Mouse (Mus musculus) forelimb bud, embryonic 11.5 days (tissue): ENCODE measurements around the gene Dhx40.

Experiments
- DNase-seq: peaks from one replicate; pipeline ENCODE4 v3.0.0-alpha.2; 2012; ENCODE audit warnings: low read depth, low spot score

Gene Dhx40

GRCm38 (mm10) chr11:86807505-86807989, at the start of gene Dhx40:
Gene Dhx40, minus strand, starts transcription at chr11:86807746.
- DNase-seq: peak; percentile 88

DNA sequence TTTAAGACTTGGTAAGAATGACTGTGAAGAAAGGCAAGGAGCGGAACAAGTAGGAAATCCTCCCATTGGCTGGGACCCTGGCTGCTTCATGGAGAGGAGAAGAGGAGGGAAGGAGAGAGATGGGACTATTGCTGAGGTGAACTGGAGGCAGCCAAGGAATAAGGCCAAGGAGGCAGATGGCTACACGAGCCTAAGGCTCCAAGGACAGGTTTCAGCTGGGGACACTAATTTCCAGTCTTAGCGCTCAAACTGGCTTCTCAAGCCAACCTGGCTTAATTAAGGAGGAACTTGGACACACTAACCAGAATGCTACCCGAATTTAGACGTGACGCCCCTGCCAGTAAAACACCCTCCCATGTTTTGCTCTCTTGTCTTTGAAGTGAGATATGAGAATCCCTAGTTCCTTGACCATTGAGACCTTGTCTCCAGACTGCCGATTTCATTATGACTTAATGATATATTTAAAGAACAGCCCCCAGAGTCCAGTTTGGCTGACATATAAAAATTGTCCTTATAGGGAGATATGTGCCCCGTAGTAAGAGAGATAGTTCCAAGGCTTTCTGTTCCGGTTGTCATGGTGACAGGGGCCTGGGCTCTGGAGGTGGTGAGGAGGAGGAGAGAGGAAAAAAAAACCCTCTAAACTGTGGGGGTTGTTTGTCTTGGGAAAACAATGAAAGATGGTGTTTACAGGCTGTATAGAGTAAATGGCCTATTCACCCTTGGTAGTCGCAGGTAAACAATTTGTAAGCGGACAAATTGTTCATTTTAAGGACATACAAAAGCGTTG, 48.3 kb upstream of the Dhx40 start:
- no peak for DNase-seq

GRCm38 (mm10) chr11:86853081-86853480, 45.5 kb upstream of the Dhx40 start:
- no peak for DNase-seq

DNA sequence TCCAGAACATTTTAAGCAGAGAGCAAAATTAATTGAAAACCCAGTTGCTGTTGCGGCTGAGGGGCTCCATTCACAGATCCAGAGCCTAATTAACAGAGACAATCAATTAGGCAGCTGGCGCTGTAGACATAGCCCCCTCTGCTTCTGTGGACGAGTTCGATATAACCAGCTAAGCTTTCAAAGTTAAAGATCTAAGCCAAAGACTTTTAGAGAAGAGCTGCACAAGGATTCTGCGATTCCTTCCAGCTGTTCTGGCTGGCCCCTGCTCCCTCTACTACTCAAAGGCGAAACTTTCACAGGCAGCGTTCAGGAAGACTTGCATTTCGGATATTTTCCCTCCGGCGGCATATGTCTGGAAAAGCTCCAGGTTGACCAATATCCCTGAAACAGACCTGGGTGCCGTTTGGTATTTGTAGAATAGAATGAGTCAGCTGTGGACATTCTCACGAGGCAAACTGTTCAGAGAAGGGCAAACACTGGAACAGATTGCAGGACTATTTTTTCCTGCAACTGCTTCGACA, 45.0 kb upstream of the Dhx40 start:
- DNase-seq: no peak

GRCm38 (mm10) chr11:86851714-86852533, 44.4 kb upstream of the Dhx40 start:
- no peak for DNase-seq

DNA sequence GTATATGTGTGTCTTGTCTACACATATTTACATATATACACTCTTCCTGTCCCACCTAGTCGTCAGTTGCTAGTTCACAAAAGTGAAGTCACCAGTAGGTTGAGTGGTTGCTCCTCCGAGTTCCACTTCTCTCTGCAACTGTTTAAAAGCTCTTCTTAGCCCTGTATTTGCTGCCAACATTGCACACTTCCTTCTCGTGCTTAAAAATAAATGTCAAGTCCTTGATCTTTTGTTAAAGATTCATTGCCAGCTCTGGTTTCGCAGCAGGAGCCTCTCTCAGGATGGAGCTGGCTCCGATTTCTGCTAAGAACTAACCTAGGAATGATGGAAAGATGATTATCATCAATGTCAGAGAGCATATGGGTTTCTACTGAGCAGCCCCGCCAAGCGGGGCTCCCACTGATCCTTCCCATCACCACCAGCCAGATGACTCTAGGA, 43.7 kb upstream of the Dhx40 start:
- no peak for DNase-seq

DNA sequence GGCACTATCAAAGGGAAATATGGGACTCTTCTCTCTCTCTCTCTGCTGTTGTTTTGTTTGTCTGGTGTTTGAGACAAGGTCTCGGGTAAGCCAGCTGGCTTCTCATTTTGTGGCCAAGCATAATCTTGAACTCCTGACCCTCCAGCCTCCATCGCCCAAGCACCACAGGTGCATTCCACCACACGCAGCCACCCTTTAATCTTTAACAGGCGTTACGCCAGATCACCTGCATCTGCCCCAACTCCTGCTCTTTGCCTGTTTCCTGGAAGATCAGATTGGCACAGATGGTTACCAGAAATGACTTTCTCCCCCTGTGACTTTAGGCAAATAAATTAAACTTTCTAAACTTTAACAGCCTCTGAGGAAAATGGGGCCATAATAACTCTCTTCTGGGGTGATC, 36.3 kb upstream of the Dhx40 start:
- DNase-seq: peak; percentile 17

DNA sequence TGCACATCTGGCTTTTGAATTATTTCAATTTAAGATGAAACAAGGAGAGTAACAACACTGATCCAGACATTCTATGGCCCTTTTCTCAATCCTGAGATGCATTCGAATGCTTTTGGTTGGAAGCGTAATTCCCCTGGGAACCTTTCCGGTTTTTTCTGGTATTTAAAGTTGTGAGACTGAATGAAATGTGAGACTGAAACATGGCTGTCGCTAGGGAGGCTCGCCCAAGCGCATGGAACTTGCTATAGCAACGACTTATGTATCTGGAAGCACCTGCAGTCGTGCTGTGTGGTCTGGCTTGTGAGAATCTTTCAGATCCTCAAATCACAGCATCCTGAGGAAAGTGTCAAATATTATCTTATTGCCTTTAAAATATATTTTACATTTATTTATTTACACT, 33.7 kb upstream of the Dhx40 start:
- DNase-seq: peak; percentile 29

GRCm38 (mm10) chr11:86840511-86841154, 33.1 kb upstream of the Dhx40 start:
- DNase-seq: peak; percentile 70

DNA sequence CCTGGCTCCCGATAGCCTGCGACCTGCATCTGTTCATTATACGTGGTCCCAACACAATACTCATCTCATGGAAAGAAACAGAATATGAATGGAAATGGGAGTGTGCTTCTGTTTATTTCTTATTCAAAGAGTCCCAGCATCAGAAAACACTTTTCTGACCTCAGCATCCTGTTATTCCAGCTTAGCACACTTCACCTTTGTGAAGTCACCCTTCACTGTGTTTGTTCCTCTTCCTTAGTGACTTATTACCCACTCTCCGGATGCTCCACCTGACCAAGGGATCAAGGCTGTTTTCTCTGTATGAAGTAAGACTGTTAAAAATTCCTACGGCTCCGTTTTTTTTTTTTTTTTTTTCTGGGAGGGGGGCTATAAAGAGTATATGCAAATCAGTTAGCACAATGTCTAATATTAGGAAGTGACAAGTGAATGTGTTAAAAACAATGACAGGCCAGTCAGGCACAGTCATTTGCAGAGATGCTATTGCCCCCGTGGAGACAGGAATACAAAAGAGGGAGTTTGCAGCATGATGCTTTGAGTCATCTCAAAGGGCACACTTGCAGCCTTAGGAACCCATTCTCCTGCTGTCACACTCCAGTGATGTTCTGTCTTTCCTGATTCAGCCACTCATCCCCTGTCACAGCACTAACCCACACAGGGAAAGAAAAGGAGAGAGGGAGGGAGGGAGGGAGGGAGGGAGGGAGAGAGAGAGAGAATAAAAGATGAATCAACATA, 32.3 kb upstream of the Dhx40 start:
- DNase-seq: no peak

DNA sequence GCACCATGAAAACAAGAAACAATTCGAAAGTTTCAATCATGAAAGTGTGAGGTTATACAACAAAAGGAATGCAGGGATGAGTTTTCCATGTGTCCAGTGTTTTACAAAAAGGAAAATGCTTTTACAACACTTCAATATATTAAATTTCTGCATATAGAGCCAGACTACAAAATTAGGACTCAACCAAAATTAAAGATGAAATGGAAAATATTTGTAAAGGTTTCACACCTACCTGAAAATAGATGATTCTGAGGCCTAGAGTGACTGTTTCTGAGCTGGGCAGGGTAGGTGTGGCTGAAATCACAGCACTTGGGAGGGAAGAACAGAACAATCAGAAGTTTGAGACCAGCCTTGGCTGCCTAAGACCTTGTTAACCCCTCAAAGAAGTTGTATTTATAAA, 31.2 kb upstream of the Dhx40 start:
- DNase-seq: no peak

GRCm38 (mm10) chr11:86836366-86836765, 28.8 kb upstream of the Dhx40 start:
- peak; percentile 67 for DNase-seq

DNA sequence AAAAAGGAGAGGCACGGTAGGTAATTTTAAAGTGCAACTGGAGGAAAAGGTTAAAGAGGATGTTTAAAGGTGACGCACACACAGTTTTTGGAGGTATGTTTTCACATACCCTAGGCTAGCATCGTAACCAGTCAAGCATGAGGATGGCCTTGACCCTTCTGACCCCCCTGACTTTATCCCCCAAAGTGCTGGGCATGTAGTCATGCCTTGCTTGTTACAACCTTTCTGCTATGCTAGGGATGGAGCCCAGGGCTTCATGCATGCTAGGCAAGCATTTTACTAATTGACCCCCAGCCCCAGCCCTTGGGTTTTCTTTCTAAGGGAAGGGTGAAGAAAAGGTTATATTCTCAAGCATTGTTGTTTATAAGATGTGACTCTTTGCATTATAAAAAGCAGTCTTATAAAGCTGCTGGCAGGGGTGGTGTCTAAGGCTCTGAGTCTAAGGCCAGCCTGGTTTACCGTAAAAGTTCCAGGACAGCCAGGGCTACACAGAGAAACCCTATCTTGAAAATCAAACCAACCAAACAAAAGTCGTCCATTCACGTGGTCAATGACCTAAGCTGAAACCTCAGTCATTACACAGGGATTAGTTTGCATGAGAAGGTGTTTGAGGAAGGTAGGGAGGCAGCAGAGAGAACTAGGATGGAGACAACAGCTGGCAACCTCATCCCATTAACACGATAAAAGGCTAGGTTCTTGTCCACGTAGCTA, 27.2 kb upstream of the Dhx40 start:
- DNase-seq: no peak

GRCm38 (mm10) chr11:86834050-86834449, 26.5 kb upstream of the Dhx40 start:
- no peak for DNase-seq

GRCm38 (mm10) chr11:86833153-86833552, 25.6 kb upstream of the Dhx40 start:
- DNase-seq: no peak

GRCm38 (mm10) chr11:86828396-86828795, 20.9 kb upstream of the Dhx40 start:
- no peak for DNase-seq

GRCm38 (mm10) chr11:86827476-86828245, 20.1 kb upstream of the Dhx40 start:
- no peak for DNase-seq

DNA sequence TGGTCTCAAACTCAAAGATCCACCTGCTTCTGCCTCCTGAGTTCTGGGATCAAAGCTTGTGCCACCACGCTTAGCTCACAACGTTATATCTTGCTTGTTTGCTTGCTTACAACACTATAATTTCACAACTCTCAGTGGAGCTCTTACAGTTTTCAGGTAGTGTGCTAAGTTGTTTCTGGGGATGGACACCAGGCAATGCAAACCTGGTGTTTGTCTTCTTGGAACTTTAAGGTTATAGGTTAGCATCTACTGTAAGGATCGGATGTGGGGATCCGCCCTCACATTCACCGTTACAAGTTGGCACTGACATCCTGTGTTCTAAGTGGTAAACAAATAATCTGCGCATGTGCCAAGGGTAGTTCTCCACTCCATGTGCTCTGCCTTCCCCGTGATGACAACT, 16.9 kb upstream of the Dhx40 start:
- DNase-seq: no peak

GRCm38 (mm10) chr11:86822531-86822930, 15.0 kb upstream of the Dhx40 start:
- no peak for DNase-seq

GRCm38 (mm10) chr11:86819536-86819935, 12.0 kb upstream of the Dhx40 start:
- no peak for DNase-seq
